Mouse (Mus musculus) c-Kit-positive CD71-positive TER-119-positive erythroid progenitor cells, embryonic 14.5 days (primary cell): Measurements from ENCODE around the gene Tmem59l.
A peak's percentile ranks its signal among the peaks of the same experiment; 100 is the strongest.

Experiments
- DNase-seq: peaks from one replicate; pipeline ENCODE4 v3.0.0-alpha.2; 2013; ENCODE audit warnings: low spot score

Tmem59l gene

DNA sequence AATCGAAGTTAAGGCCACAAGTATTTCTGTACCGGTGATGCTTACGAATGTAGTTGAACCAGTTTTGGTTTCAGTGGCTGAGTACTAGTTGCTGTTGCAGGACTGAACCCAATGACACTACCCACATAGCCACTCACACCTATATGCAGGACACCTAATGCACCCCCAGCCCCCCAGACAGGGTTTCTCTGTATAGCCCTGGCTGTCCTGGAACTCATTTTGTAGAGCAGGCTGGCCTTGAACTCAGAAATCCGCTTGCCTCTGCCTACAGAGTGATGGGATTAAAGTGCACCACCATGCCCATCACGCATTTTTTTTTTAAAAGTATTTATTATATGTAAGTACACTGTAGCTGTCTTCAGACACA is 19.9 kb upstream of the Tmem59l start:
- DNase-seq: no peak

GRCm38 (mm10) chr8:70506328-70507026 is 19.3 kb upstream of the Tmem59l start, which contains the start of gene Rex1bd:
Gene Rex1bd, minus strand, starts transcription at chr8:70506752.
- peak; percentile 93 for DNase-seq

GRCm38 (mm10) chr8:70505698-70506327 is 18.7 kb upstream of the Tmem59l start:
- no peak for DNase-seq

DNA sequence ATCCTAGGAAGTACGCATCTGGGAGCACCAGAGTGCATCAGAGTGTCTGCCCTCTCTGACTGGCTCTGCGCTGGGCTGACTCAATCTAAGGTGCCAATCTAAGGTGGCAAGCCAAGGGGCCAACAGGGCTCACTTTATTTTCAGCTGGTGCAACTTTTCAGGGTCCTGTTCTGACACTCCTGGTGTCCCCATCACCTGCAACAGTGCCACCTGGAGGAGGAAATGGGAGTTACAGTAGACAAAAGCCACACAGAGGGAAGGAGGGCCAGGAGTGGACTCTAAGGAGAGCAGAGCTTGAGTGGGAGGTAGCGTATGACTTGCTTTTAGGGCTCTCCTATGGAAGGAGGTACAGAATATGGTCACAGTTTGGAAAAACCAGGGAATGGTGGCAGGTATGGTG is 17.7 kb upstream of the Tmem59l start:
- DNase-seq: peak; percentile 86

DNA sequence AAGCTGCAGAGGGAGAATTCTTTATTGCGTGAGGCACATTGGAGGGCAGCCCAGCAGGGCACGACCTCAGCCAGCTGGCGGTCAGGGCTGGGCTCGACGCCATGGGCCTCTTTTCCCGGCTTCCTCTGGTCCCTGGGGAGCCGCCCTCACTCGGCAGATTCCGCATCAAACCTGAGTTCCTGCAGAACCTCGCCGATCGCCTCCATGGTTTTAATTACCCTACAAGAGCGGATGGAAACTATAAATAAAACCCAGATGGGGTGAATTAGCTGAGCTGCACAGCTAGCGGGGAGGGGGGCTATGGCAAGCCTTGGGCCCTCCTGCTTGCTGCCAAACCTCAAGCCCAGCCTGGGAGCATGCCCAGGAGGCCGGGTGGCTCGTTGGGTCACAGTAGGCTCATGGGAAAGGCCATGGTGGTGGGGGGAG is 17.1 kb upstream of the Tmem59l start:
- DNase-seq: no peak

GRCm38 (mm10) chr8:70503062-70503750 is 16.0 kb upstream of the Tmem59l start:
- peak; percentile 67 for DNase-seq

- no peak for DNase-seq
Measured at GRCm38 (mm10) chr8:70502540-70502939, 15.4 kb upstream of the Tmem59l start.

- no peak for DNase-seq
Measured at GRCm38 (mm10) chr8:70501820-70502529, 14.8 kb upstream of the Tmem59l start.

GRCm38 (mm10) chr8:70500386-70501301 is 13.5 kb upstream of the Tmem59l start:
- peak; percentile 73 for DNase-seq

GRCm38 (mm10) chr8:70495771-70496062 is 8.6 kb upstream of the Tmem59l start:
- DNase-seq: no peak

GRCm38 (mm10) chr8:70495001-70495770 is 8.0 kb upstream of the Tmem59l start:
- DNase-seq: no peak

DNA sequence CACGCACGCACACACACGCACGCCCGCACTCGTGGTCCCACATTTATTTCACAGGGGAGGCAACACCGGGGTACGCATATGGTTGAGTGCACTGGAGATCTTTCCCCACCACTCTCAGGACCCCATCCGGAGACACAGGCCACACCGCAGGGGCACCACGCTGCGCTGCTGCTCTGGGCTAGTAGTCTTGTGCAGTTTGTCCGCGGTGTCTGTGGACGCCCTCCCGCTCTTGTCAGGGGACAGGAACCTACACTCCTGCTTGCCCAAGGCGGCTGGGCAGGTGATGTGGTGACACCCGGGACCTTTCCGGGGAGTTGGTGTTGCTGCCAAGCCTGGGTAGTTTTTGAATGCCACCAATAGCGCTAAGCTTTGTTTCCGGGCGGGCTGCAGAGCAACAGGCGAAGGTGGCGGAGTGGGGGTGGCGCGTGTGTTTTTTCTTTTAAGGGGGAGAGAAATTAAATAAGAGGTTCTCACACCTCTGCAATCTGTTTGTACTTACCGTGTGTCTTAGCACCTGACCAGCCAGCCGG is 7.3 kb upstream of the Tmem59l start:
- no peak for DNase-seq

DNA sequence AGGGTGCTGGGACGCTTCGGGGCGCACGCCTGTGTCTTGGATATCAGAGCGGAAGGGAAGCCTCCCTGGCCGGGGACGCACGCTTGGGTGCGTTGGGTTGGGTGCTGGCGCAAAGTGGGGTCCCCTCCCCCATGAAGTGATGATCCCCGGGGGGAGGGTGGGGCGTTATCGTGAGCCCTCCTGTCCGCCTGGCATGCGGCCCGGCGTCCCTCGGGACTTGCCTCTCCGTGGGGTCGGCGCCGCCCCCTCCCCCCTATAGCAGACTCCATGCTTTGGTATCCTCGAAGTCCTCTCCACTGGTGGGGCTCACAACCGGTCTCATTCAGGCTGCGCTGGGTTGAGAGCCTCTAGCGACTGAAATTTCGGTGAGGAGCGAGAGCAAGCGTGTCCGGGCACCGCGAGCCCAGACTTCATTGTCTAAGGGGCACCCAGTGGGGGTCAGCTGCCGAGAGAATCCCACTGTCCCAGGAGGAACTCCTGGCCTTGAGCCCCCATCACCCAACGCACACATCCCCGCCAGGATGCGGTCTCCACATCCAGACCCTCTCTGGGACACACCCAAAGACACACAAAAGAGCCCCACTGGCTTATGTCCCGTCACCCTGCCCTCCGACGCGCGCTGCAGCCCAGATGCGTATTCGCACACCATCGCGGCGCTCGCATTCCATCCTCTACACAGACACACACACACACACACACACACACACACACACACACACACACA is 6.7 kb upstream of the Tmem59l start:
- no peak for DNase-seq

DNA sequence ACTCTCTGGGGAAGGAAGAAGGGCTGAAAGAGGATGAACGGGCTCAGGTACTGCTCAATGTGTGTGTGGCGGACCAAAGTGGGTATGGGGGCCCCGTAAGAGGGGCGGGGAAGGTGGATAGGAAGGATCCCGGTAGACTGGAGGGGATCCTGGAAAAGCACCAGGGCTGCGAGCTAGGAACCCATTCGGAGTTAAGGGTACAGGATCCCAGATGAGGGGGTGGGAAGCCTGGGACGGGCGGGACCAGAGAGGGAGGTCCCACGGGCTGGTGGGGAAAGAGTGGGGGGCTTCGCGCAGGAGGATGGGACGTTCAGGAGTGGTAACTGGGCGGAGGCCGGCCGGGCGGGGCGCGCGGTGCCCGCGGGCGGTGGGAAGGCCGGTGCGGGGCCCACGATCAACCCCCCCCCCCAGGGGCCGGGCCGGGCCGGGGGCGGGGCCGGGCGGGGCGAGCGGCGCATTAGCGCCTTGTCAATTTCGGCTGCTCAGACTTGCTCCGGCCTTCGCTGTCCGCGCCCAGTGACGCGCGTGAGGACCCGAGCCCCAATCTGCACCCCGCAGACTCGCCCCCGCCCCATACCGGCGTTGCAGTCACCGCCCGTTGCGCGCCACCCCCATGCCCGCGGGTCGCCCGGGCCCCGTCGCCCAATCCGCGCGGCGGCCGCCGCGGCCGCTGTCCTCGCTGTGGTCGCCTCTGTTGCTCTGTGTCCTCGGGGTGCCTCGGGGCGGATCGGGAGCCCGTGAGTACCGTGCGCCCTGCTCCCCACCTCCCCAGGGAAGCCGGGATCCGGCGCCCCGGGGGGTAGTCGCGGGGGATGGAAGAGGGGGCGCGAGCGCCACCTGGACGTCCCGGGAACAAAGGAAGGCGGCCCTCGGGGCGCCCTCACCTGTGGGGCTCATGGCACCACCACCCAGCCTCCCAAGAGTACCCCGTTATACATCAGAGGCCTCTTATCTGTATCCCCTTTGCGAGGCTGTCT is 5.8 kb upstream of the Tmem59l start, which contains the start of gene Crlf1:
Gene Crlf1, plus strand, starts transcription at position 495 of the 977 bp plus-strand sequence.
- DNase-seq: no peak

DNA sequence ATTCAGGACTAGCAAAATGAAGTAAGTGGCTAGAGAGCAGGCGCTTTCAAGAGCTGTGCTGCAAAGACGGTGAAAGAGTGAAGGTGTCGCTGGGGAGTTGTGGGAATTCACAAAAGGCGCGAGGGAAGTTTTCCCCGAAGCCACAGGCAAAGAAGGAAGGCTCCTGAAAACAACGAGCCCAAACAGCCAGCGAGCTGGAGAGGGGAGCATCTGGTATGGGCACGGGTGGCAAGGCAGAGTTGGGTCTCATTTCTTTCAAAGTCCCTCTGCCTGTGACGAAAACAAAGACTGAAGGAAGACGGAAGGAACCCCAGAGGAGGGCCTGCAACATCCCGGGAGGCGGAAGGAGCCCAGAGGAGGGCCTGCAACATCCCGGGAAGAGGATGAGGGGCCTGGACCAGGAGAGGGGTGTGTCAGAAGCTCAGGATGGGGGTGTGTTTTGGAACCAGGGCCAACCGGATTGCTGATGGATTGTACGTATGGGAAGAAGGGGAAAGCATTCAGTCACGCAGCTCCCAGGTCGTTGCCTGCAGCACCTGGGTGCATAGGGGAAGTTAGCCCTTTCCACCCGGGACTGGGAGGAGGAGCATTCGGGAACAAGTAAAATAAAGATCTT is 3.8 kb upstream of the Tmem59l start:
- DNase-seq: no peak

DNA sequence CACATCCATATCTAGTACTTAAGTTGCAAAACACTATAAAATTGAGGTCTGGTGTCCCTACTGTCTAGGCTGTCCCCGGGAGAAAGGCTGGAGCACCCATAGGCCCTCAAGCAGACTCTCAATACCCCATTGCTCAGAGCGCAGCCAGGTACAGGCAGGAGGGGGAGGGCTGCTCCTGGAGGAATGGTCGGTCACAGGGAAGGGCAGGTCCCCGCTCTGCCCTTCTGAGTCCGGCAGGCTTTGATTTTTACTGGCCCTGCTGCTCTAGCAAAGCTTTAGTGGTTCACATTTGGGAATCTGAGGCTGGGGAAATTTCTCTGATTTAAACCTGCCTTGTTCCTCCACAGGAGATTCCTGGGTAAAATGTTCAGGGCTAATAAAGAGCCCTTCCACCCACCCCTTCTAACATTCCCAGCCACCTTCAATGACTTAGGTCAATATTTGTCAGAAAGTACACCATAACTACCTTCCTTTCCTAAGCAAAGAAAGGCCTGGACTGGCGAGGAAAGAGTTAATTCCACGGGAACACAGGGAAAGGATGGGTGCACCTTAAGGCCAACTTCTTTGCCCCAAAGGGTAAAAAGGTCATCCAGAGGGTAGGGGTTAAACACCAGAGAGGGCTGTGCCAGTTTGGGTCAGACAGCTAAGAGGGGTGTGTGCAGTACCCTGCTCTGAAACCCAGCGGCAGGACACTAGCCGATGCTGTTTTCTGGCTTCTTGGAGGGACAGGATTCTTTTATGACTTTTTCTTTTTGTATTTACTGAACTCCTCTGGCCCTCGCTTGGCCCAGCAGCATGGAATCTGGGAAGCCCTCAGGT is 3.1 kb upstream of the Tmem59l start:
- DNase-seq: no peak

DNA sequence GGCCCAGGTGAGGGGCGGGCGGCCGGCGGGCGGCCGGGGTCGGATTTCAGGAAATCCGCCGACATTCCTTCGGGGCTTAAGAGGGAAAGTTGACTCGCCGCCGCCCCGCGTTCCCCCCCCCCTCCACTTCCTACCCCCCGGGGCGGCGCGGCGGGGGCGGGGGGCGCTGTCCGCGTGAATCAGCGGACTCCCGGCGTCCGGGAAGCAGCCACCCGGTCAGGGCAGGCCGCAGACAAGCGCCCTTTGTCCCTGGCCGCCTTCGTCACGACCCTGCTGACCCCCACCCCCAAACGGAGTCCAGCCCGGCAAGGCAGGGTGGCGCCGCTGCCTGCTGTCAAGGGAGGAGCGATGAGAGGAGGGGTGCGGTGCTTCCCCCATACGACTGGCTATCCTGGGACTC is 2.4 kb upstream of the Tmem59l start:
- no peak for DNase-seq
